Mouse (Mus musculus): ENCODE measurements around the gene Pced1b.

The Pced1b gene

GRCm38 (mm10) chr15:97432221-97432620, 185.3 kb downstream of the Pced1b start:
- DNase-seq (ENCODE audit: low read depth, low spot score): no peak
